Mouse (Mus musculus) lung, embryonic 15.5 days (tissue): ENCODE data around the gene Treml4. TPM values are rescaled to one million over a fixed set of nuclear protein-coding genes. Genes with fewer than 3 reads are reported as not detected.
A peak's percentile ranks its signal among the peaks of the same experiment; 100 is the strongest.

ENCODE experiments used
- ATAC-seq: fragments of 200-750 bp; cut with Nextera tagmentation; 2 replicates; pipeline ENCODE4 v1.8.0; 2017; ENCODE audit warnings: moderate number of reproducible peaks, borderline replicate concordance; ENCODE audit not compliant: low FRiP score, low TSS enrichment; ENCODE audit errors: extremely low read depth
- H3K27ac ChIP-seq: fragments of 300-500 bp; sonication (generic); 2 replicates; pipeline ENCODE4 v1.5.1; 2015; ENCODE audit warnings: moderate library complexity, mild to moderate bottlenecking, inconsistent platforms
- H3K27me3 ChIP-seq: fragments of 300-500 bp; sonication (generic); 2 replicates; pipeline ENCODE4 v1.6.1; 2015; ENCODE audit warnings: inconsistent platforms
- H3K36me3 ChIP-seq: fragments of 300-500 bp; sonication (generic); 2 replicates; pipeline ENCODE4 v1.6.1; 2015; ENCODE audit warnings: inconsistent platforms
- H3K4me1 ChIP-seq: fragments of 300-500 bp; sonication (generic); 2 replicates; pipeline ENCODE4 v1.6.1; 2015; ENCODE audit warnings: inconsistent platforms
- H3K4me2 ChIP-seq: fragments of 300-500 bp; sonication (generic); 2 replicates; pipeline ENCODE4 v1.6.1; 2015; ENCODE audit warnings: inconsistent platforms, mild to moderate bottlenecking, moderate library complexity
- H3K4me3 ChIP-seq: fragments of 300-500 bp; sonication (generic); 2 replicates; pipeline ENCODE4 v1.5.1; 2015; ENCODE audit warnings: mild to moderate bottlenecking, inconsistent platforms
- H3K9ac ChIP-seq: fragments of 300-500 bp; sonication (generic); 2 replicates; pipeline ENCODE4 v1.6.1; 2015; ENCODE audit warnings: inconsistent platforms
- H3K9me3 ChIP-seq: fragments of 300-500 bp; sonication (generic); 2 replicates; pipeline ENCODE4 v1.6.1; 2016; ENCODE audit warnings: inconsistent platforms
- WGBS: fragments of 180-500 bp; shearing (Covaris S2); methylation state at CpG from one replicate; pipeline ENCODE4 v1.1.7; 2015; 5-methylcytosine and 5-hydroxymethylcytosine counted together
- polyA plus RNA-seq: library from polyadenylated mRNA; unstranded; fragments of >200 nt; fragmentation: Nextera tagmentation; extraction: Ambion mirVana; gene quantifications from 2 replicates; pipeline ENCODE4 v1.2.1, GENCODE M21; 2015

The Treml4 gene
- polyA plus RNA-seq, 1 experiment from 2014 or later, result 0.37 TPM

- H3K9ac ChIP-seq, result no peak overlapping the region
- no peak overlapping the region for H3K27ac ChIP-seq
- no peak overlapping the region for H3K4me2 ChIP-seq
- no peak for ATAC-seq
- H3K4me1 ChIP-seq, result no peaks in the 10 kb centered on the region
- H3K9me3 ChIP-seq, result no peaks in the 10 kb centered on the region
- no peaks in the 10 kb centered on the region for H3K27me3 ChIP-seq
- no peak overlapping the region for H3K4me3 ChIP-seq
- H3K36me3 ChIP-seq, result no peaks in the 10 kb centered on the region
Measured at GRCm38 (mm10) chr17:48278381-48278780, 14.3 kb downstream of the Treml4 start.

- no peak for ATAC-seq
Measured at GRCm38 (mm10) chr17:48279002-48279401, 14.9 kb downstream of the Treml4 start.

GRCm38 (mm10) chr17:48280943-48281738 is 17.0 kb downstream of the Treml4 start:
- Histone ChIP-seq H3K4me3 (peak overlapping the region; percentile 29), H3K36me3 (no peaks in the 10 kb centered on the region), H3K4me1 (no peaks in the 10 kb centered on the region), H3K4me2 (peak overlapping the region; percentile 52), H3K27ac (no peak overlapping the region), H3K27me3 (no peaks in the 10 kb centered on the region), H3K9me3 (no peaks in the 10 kb centered on the region), H3K9ac (no peak overlapping the region)
- peak; percentile 67 for ATAC-seq
- 22% methylated on average over 18 of the region's 18 CpGs for WGBS

More at GRCm38 (mm10) chr17:48279002-48279401, 14.9 kb downstream of the Treml4 start:
- 69% methylated on average over 4 of the region's 4 CpGs for WGBS
- Histone ChIP-seq H3K27me3 (no peaks in the 10 kb centered on the region), H3K4me1 (no peaks in the 10 kb centered on the region), H3K4me2 (no peak overlapping the region), H3K36me3 (no peaks in the 10 kb centered on the region), H3K4me3 (no peak overlapping the region), H3K9me3 (no peaks in the 10 kb centered on the region), H3K27ac (no peak overlapping the region), H3K9ac (no peak overlapping the region)

GRCm38 (mm10) chr17:48281739-48282085 is 17.6 kb downstream of the Treml4 start:
- H3K27ac ChIP-seq, result no peak overlapping the region
- no peaks in the 10 kb centered on the region for H3K36me3 ChIP-seq
- no peak for ATAC-seq
- no peak overlapping the region for H3K9ac ChIP-seq
- no peaks in the 10 kb centered on the region for H3K4me1 ChIP-seq
- no peaks in the 10 kb centered on the region for H3K9me3 ChIP-seq
- H3K27me3 ChIP-seq, result no peaks in the 10 kb centered on the region
- H3K4me3 ChIP-seq, result peak overlapping the region; percentile 29
- peak overlapping the region; percentile 52 for H3K4me2 ChIP-seq
- 1% methylated on average over 3 of the region's 3 CpGs for WGBS

DNA sequence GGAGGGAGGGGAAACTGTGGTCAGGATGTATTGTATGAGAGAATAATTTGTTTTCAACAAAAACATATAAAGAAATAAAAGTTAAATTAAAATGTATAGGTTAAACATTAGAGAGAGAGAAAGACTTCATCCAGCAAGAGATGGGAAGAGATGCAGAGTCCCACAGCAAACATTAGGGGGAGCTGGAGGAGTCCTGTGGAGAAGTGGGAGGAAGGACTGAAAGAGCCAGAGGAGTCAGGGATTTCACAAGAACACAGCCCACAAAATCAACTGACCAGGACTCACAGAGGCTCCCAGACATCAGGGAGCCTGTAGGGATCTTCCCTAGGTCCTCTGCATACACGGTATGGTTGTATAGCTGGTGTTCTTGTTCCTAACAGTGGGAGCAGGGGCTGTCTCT is 22.7 kb downstream of the Treml4 start:
- Histone ChIP-seq H3K27ac (no peak overlapping the region), H3K27me3 (no peaks in the 10 kb centered on the region), H3K36me3 (no peaks in the 10 kb centered on the region), H3K4me1 (no peaks in the 10 kb centered on the region), H3K9ac (no peak overlapping the region), H3K9me3 (no peaks in the 10 kb centered on the region), H3K4me3 (no peak overlapping the region), H3K4me2 (no peak overlapping the region)
- WGBS, result 50% methylated on average over 1 of the region's 1 CpGs
- ATAC-seq, result no peak

DNA sequence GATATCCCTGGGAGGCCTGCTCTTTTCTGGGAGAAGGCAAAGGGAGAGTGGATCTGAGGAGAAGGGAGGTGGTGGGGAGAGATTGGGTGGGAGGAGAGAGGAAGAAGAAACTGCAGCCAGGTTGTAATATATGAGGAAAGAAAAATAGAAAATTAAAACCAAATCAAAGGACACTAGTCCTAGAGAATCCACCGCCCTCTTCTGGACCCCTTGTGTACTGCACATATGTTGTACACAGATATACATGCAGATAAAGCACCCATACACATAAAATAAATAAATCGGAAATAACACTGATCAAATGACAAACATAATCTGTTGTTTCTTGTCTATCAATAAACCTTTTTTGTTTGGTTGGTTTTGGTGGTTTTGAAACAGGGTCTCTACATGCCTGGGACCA is 23.2 kb downstream of the Treml4 start:
- Histone ChIP-seq H3K9me3 (no peaks in the 10 kb centered on the region), H3K27ac (no peak overlapping the region), H3K27me3 (no peaks in the 10 kb centered on the region), H3K9ac (no peak overlapping the region), H3K4me2 (no peak overlapping the region), H3K36me3 (no peaks in the 10 kb centered on the region), H3K4me3 (no peak overlapping the region), H3K4me1 (no peaks in the 10 kb centered on the region)
- 55% methylated on average over 2 of the region's 2 CpGs for WGBS
- no peak for ATAC-seq

GRCm38 (mm10) chr17:48293500-48294194 is 29.6 kb downstream of the Treml4 start:
- Histone ChIP-seq H3K4me2 (no peak overlapping the region), H3K27me3 (no peaks in the 10 kb centered on the region), H3K36me3 (no peaks in the 10 kb centered on the region), H3K27ac (no peak overlapping the region), H3K4me1 (no peaks in the 10 kb centered on the region), H3K9ac (no peak overlapping the region), H3K9me3 (no peaks in the 10 kb centered on the region), H3K4me3 (no peak overlapping the region)
- no peak for ATAC-seq
- WGBS, result 76% methylated on average over 5 of the region's 5 CpGs

GRCm38 (mm10) chr17:48299203-48299602 is 35.1 kb downstream of the Treml4 start, which contains the start of gene Treml2:
Treml2 (plus strand) TSS chr17:48299498.
- H3K36me3 ChIP-seq, result no peaks in the 10 kb centered on the region
- H3K4me1 ChIP-seq, result no peaks in the 10 kb centered on the region
- no peaks in the 10 kb centered on the region for H3K27me3 ChIP-seq
- ATAC-seq, result no peak
- no peak within 1 kb of the TSS for H3K9ac ChIP-seq
- H3K9me3 ChIP-seq, result no peaks in the 10 kb centered on the region
- WGBS, result 12% methylated on average over 3 of the region's 4 CpGs
- H3K4me3 ChIP-seq, result no peak within 1 kb of the TSS
- no peak within 1 kb of the TSS for H3K27ac ChIP-seq
- no peak within 1 kb of the TSS for H3K4me2 ChIP-seq

- Histone ChIP-seq H3K4me2 (no peak overlapping the region), H3K4me3 (no peak overlapping the region), H3K27ac (no peak overlapping the region), H3K9ac (no peak overlapping the region), H3K4me1 (no peaks in the 10 kb centered on the region), H3K9me3 (no peaks in the 10 kb centered on the region), H3K36me3 (no peaks in the 10 kb centered on the region), H3K27me3 (no peaks in the 10 kb centered on the region)
- 58% methylated on average over 7 of the region's 7 CpGs for WGBS
- ATAC-seq, result no peak
Measured at GRCm38 (mm10) chr17:48299756-48300155, 35.7 kb downstream of the Treml4 start.

GRCm38 (mm10) chr17:48300199-48300598 is 36.1 kb downstream of the Treml4 start:
- 60% methylated on average over 7 of the region's 7 CpGs for WGBS
- no peak overlapping the region for H3K4me2 ChIP-seq
- H3K27me3 ChIP-seq, result no peaks in the 10 kb centered on the region
- no peaks in the 10 kb centered on the region for H3K4me1 ChIP-seq
- no peak overlapping the region for H3K4me3 ChIP-seq
- H3K9ac ChIP-seq, result no peak overlapping the region
- H3K27ac ChIP-seq, result no peak overlapping the region
- H3K36me3 ChIP-seq, result no peaks in the 10 kb centered on the region
- no peaks in the 10 kb centered on the region for H3K9me3 ChIP-seq
- no peak for ATAC-seq

DNA sequence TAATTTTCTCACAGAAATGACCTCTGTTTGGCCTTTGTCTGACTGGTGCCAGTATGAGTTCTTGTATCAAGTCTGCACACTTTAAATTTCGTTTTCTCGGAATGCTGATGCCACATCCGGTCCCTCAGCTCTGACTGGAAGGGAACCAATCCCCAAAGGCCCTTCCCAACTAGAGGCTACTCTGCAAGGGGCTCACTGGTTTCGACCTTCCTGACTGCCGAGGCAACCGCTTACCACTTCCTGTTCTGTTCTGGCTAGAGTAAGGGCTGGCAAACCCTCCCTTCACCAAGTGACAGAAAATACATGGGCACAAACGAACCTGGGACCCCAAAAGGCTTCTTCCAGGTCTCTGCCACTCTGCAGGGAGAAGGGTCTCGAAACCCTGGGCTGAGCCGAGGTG is 36.8 kb downstream of the Treml4 start:
- Histone ChIP-seq H3K27ac (no peak overlapping the region), H3K4me3 (no peak overlapping the region)

DNA sequence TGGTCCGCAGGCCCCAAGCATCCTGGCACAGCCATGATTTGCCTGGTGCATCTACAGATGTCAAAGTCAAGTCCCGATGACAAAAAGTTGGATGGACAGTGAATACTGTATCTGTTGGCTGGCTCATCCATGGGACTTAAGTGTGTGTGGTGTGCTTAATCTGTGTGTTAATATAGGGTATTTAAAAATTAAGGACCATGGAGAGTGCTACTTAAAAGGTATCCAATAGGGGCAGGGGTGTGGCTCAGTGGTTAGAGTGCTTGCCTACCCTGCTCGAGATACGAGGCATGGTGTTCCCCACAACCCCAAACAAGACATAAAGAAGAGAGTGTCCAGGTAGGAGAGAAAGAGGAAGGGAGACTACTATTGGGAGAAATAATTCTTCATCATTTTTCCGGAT is 37.7 kb downstream of the Treml4 start:
- Histone ChIP-seq H3K9me3 (no peaks in the 10 kb centered on the region), H3K9ac (no peak overlapping the region), H3K27me3 (no peaks in the 10 kb centered on the region), H3K27ac (no peak overlapping the region), H3K4me2 (no peak overlapping the region), H3K4me1 (no peaks in the 10 kb centered on the region), H3K36me3 (no peaks in the 10 kb centered on the region), H3K4me3 (no peak overlapping the region)
- WGBS, result 80% methylated on average over 5 of the region's 5 CpGs
- ATAC-seq, result no peak

More for the DNA sequence above, 36.8 kb downstream of the Treml4 start:
- H3K9ac ChIP-seq, result no peak overlapping the region
- H3K36me3 ChIP-seq, result no peaks in the 10 kb centered on the region
- 69% methylated on average over 9 of the region's 9 CpGs for WGBS
- no peak for ATAC-seq
- no peaks in the 10 kb centered on the region for H3K9me3 ChIP-seq
- no peak overlapping the region for H3K4me2 ChIP-seq
- H3K4me1 ChIP-seq, result no peaks in the 10 kb centered on the region
- no peaks in the 10 kb centered on the region for H3K27me3 ChIP-seq
